Mouse (Mus musculus) T-cell, adult 2 months (primary cell): Measurements from ENCODE around the gene Mmp8.

ENCODE experiments used
- DNase-seq: peaks from one replicate; pipeline ENCODE4 v3.0.0; 2022; ENCODE audit warnings: low spot score

Gene Mmp8

DNA sequence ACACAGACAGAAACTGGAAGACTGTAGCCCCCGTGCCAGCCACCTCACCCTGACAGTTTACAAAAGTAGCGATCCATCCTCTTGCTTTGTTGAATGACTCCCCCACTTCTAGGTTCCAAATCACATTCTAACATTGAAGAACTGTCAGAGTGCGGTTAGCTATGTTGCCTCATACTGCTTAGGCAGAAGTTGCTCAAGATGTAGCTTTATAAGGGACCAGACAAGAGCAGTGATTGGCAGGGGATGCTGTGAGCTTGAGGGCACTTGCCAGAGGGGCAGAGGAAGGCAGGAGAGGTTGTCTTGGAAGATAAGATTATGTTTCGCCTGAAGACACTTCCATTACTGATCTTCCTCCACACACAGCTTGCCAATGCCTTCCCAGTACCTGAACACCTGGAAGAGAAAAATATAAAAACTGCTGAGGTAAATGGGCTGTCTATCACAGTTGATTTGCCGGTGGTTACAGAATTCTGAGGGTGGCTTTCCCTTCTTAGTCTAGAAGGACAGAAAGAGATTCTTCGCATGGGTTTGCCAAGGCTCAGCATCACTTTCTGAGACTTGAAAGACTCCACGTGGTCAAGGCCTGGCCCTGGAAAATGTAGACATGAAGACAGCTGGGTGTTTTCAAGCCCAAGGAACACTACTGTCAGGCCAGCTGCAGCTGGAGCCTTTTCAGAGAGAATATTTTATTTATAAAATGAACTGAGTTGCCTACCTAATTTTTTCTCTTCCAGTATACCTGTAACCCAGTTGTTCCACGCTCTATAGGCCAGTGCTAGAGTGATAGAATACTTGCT, at the start of gene Mmp8:
Gene Mmp8 (plus strand): TSS at position 236 of the 797 bp plus-strand sequence.
- no peak for DNase-seq

DNA sequence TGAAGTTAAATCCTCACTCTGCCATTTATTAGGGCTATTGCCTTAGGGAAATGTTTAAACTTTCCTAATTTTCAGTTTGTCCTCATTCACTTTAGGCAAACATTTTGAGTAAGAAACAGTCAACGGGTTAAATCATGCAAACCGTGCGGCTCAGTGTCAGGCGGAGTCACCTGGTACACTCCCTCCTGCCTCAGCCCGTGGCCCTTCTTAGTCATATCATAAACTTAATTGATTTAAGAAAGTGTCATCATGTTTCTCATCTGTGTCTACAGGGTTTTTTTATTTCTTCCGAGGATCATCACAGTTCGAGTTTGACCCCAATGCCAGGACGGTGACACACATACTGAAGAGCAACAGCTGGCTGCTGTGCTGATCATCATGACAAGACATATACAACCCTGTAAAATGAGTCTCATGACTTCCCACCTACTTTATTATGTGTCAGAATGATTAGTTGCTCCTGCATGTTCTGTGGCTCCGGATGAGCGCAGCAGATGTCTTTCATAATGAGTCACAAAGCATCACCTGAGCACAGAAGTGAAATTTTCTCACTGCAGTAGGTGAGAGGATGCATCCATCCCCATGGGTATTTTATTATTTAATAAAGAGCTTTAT, 48.5 kb upstream of the Mmp8 start:
- peak; percentile 2 for DNase-seq

DNA sequence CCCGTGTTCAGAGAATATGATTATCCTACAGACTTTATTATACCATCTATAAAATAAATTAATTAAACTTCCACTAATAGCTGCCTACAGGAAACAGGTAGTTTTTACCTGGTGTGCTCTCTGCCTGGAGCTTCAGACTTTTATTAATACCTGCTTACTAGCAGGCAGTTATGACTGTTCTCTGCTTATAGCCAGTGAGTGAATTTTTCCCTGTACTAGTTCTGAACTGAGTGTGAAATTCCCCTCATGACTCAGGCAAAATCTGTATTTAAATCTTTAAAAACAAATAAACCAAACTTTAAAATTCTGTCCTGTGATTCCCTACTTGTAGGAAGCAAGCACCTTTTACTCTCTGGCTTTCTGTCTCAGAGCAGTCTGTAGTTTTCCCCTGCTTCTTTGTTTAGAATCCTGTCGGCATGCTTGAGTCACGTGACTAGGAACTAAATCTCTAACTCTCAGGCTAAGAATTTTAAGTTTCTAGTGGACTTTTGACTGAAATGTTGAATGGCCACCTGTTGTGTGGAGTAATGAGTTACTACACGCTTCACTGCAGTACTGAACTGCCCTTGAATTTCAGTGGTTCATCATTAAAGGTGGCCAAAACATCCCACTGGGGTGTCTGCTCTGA, 40.2 kb upstream of the Mmp8 start:
- DNase-seq: no peak

DNA sequence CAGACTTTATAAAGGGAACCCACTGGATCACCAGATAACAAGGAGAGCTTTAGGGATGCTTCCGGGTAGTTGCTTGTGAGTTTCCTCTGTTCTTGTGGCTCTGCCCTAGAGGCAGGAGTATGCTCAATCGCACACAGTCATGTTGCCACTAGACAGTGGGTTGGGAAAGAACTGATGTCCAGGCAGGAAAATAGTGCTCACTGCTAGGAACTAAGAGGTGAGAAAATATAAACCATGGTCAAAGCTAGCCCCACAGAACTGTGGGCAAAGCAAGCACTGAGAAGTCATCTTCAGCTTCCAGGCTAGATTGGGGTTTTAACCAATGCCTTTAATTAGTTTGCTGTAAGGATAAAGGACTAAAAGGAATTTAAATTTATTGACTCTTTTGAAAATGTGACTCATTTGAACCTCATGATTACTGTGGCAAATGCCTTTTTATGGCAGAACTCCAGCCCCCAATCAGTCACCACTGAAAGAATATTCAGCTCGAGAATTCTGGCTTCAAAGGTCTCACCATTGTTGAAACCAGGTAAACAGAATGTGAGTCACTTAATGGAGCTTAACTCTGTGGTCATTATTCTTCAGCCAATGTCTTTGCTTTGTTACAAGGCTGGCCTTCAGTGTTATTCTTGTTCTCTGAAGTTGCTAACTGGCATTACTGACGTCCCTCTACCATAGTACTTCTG, 31.9 kb upstream of the Mmp8 start:
- DNase-seq: no peak

- DNase-seq: no peak
Measured at GRCm38 (mm10) chr9:7542763-7543162, 15.5 kb upstream of the Mmp8 start.

- no peak for DNase-seq
Measured at GRCm38 (mm10) chr9:7544923-7545457, 13.3 kb upstream of the Mmp8 start.

- DNase-seq: no peak
Measured at GRCm38 (mm10) chr9:7545471-7545870, 12.8 kb upstream of the Mmp8 start.

GRCm38 (mm10) chr9:7545920-7546319, 12.3 kb upstream of the Mmp8 start:
- DNase-seq: no peak

DNA sequence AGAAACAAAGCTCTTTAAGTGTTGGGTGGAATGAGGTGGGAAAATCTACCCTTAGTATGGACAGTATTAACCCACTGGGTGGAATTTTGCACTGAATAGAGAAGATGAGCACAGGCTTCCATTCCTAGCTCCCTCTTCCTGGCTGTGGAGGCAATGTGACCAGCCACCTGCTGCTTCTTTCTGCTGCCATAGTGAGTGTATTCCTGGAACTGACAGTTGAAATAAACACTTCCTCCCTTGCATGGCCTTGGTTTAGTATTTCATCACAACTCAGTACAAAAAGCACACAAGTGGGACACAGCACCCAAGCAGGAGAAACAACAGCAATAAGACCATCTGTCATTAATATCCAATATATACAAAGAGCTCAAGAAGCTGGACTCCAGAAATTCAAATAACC, 6.3 kb upstream of the Mmp8 start:
- no peak for DNase-seq

GRCm38 (mm10) chr9:7553536-7553935, 4.7 kb upstream of the Mmp8 start:
- peak; percentile 5 for DNase-seq

DNA sequence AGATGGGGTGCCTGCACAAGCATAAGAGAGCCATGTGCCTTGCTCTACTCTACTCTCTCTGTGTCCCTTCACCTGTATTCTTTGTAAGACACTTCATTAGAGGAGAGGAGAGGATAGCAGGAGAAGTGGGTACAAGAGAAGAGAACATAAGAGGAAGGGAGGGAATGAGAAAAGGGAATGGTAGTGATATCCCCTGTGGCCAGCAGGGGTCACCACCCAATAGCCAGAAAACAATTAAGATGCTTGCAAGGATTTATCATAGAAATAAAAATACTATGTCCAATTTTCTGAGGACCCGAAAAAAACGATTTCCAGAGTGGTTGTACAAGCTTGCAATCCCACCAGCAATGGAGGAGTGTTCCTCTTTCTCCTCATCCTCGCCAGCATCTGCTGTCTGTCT, 3.9 kb upstream of the Mmp8 start:
- DNase-seq: no peak

GRCm38 (mm10) chr9:7560026-7560425, 1.8 kb downstream of the Mmp8 start:
- no peak for DNase-seq

GRCm38 (mm10) chr9:7567376-7567775, 9.1 kb downstream of the Mmp8 start:
- DNase-seq: no peak

GRCm38 (mm10) chr9:7567923-7568322, 9.7 kb downstream of the Mmp8 start:
- DNase-seq: no peak

DNA sequence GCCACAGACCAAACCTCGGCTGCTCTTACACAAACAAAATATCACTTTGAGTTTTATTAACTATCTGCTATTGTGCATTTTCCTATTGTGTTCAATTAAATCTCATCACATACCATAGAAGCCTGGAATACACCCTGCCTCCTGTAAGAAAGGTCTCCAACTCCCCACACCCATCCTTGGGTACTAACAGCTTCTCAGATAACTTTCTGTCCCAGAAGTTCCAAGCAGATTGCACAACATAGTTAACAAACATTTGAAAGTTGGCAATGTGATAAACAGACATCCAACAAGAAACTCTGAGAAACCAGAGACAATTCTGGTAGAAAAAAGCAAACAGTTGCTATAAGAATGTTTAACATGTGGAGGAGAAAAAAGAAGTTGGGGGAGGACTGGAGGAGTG, 12.2 kb downstream of the Mmp8 start:
- no peak for DNase-seq

DNA sequence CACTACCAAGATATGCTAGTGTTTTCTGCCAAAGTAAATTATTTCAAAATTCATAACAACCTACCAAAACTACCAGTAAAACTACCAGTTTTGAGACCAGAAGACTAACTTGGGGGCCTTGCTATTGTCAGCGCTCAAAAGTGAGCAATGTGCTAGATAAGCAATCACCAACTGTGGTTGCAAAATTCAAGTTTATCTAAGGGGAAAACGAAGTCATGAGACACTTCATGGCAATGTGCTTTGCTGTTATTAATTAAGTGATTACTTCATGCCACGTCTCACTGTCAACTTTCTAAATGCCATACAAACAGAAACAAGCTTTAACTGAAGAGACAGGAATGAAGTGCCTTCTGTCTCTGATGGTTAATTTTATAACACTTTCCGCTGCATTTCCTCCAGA, 12.9 kb downstream of the Mmp8 start, which contains the start of gene Mmp27:
Gene Mmp27 (plus strand): TSS at position 235 of the 400 bp plus-strand sequence.
- DNase-seq: no peak

DNA sequence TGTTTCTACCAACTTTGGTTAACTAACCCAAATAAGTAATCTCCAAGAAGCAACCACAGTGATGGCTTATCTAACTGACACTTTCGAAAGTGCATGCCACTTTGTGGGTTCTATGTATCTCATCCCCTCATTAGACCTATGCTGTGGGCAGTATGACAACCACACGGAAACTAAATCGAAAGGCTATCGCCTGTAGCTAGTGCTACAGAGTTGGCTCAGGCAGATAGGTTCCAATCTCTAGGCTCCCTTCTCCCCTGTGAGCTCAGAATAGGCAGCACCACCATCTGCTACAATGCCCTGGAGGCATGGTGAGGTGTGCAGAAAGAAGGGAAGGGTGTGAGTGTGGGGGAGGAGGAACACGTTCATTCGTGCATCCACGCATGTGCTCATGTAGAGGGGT, 13.9 kb downstream of the Mmp8 start:
- DNase-seq: no peak

- DNase-seq: no peak
Measured at GRCm38 (mm10) chr9:7572663-7573308, 14.5 kb downstream of the Mmp8 start.

DNA sequence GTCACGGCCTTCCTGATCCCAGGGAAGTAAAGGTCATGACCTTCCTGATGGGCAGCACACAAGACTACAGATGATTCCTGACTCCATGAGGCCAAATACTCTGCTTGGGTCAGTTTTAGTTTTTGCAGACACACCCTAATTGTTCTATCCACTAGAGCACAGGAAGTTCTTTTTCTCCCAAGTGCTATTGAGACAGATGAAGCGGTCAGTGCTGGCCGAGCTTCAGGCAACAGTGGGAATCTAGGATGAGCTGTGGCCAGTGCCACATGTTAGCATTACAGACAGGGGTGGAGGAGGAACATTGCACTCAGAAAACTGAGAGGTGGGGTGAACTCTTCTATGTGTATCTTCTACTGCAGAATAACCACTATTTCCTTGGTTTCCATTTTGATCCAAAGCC, 17.3 kb downstream of the Mmp8 start:
- no peak for DNase-seq

GRCm38 (mm10) chr9:7577371-7577770, 19.1 kb downstream of the Mmp8 start:
- DNase-seq: no peak

DNA sequence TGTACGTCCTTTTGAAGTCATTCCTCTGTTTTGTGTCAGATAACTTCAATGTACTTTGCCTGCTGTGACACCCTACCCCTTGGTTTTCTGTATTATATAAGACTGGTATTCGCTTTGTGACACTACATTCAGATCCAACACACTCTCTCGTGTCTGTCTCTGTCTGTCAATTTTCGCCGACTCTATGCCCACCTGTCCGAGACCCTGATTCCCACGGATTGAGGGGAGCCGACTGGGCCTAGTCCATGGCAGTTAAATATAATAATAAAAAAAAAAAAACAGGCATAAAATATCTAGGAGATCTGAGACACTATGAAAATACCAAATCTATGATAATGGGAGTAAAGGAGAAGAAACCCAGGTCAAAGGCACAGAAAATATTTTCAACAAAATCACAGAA, 31.8 kb downstream of the Mmp8 start:
- no peak for DNase-seq

DNA sequence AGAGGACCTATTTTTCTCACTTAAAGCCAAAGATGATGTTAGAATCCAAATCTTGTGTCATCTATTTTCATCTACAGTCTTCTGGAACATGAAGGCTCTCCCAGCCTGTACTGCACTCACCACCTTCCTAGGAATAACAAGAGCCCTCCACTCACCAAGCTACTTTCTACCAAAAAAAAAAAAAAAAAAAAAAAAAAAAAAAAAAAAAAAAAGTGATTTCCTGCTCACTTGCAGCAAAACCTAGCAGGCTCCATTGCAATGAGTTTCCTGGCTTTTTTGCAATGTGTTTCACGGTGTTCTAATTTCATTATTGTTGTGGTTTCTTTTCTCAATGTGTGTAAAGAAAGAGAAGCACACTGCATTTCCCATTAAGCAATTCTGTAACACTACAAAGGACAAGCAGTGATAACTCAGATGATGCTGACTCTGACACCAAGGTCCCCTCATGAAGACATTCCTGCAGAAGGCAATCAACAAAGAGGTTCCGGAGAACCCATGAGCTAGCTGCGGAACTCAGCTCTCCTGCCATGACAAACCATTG, 35.1 kb downstream of the Mmp8 start:
- no peak for DNase-seq
